Mouse (Mus musculus): ENCODE measurements around the gene Krt39.

GRCm38 (mm10) chr11:99496460-99496859, 24.7 kb downstream of the Krt39 start:
- TF ChIP-seq CTCF (IDR thresholded peaks at IDR 0.05) (no peak), POLR2A (IDR thresholded peaks at IDR 0.05; ENCODE audit: insufficient read depth, low read depth, low read length) (no peak)

All from heart, adult 2 months (tissue).